In genomic region chr13:107665775-107666174, GRCm38 (mm10) we compare ENCODE assay signal across 30 mouse cellular contexts.
DNase-seq lines count a peak whose midpoint lies in the region; ATAC-seq and TF ChIP-seq lines count a peak whose summit lies in the region.
"Had no signal": no experiment of that assay in that cellular context is flagged by ENCODE, and none has a peak within 500 bp of the region (broad histone marks: within the 10 kb centered on the region; RNA-seq: fewer than 3 reads in every experiment).

No protein-coding gene starts in this region.

- TF ChIP-seq CTCF in intestine, postnatal 0 days (IDR thresholded peaks at IDR 0.05; ENCODE audit: low read depth): no peak

- no peak overlapping the region for H3K27ac ChIP-seq in intestine, embryonic 15.5 days
- H3K27ac ChIP-seq in intestine, postnatal 0 days (ENCODE audit: low read depth, low read length): no peak overlapping the region
- no peak overlapping the region for H3K27ac ChIP-seq in limb, embryonic 12.5 days
- H3K27ac ChIP-seq in limb, embryonic 10.5 days: no peak overlapping the region
- no peak overlapping the region for H3K27ac ChIP-seq in limb, embryonic 14.5 days (replicated peaks; ENCODE audit: low read depth, low read length)
- no peak overlapping the region for H3K27ac ChIP-seq in midbrain, embryonic 14.5 days (replicated peaks; ENCODE audit: low read depth, low read length)
- H3K27ac ChIP-seq: embryonic facial prominence, embryonic 13.5 days; embryonic facial prominence, embryonic 15.5 days; forebrain, embryonic 10.5 days; forebrain, embryonic 13.5 days; forebrain, embryonic 15.5 days had no signal

- no peak overlapping the region for H3K4me3 ChIP-seq in intestine, embryonic 15.5 days (replicated peaks)
- H3K4me3 ChIP-seq in intestine, postnatal 0 days (ENCODE audit: low read depth, low read length): no peak overlapping the region
- H3K4me3 ChIP-seq in limb, embryonic 12.5 days (replicated peaks): no peak overlapping the region
- no peak overlapping the region for H3K4me3 ChIP-seq in limb, embryonic 10.5 days
- no peak overlapping the region for H3K4me3 ChIP-seq in limb, embryonic 14.5 days (replicated peaks; ENCODE audit: low read length)
- H3K4me3 ChIP-seq in midbrain, embryonic 14.5 days (replicated peaks; ENCODE audit: low read depth, low read length): no peak overlapping the region
- H3K4me3 ChIP-seq: embryonic facial prominence, embryonic 13.5 days; embryonic facial prominence, embryonic 15.5 days; erythroblast, embryonic 14.5 days; forebrain, embryonic 10.5 days; forebrain, embryonic 13.5 days; forebrain, embryonic 15.5 days had no signal

- no peak overlapping the region for H3K9ac ChIP-seq in intestine, embryonic 15.5 days
- no peak overlapping the region for H3K9ac ChIP-seq in intestine, postnatal 0 days (ENCODE audit: low read depth, low read length)
- H3K9ac ChIP-seq in limb, embryonic 12.5 days (replicated peaks): no peak overlapping the region
- H3K9ac ChIP-seq in limb, embryonic 14.5 days (ENCODE audit: low read depth, low read length, severe bottlenecking): no peak overlapping the region
- no peak overlapping the region for H3K9ac ChIP-seq in midbrain, embryonic 14.5 days (replicated peaks; ENCODE audit: low read length)
- H3K9ac ChIP-seq: embryonic facial prominence, embryonic 13.5 days; embryonic facial prominence, embryonic 15.5 days; forebrain, embryonic 13.5 days; forebrain, embryonic 15.5 days had no signal

- no peaks in the 10 kb centered on the region for H3K27me3 ChIP-seq in intestine, embryonic 15.5 days (replicated peaks)
- no peaks in the 10 kb centered on the region for H3K27me3 ChIP-seq in intestine, postnatal 0 days (replicated peaks; ENCODE audit: control insufficient read depth, insufficient read depth, low read length)
- H3K27me3 ChIP-seq in limb, embryonic 12.5 days: peaks cover 53% of the 10 kb centered on the region
- H3K27me3 ChIP-seq in limb, embryonic 10.5 days (ENCODE audit: low read depth, poor library complexity, severe bottlenecking): peaks cover 53% of the 10 kb centered on the region
- H3K27me3 ChIP-seq in limb, embryonic 14.5 days (ENCODE audit: control insufficient read depth, insufficient read depth, low read length): peaks cover 21% of the 10 kb centered on the region
- H3K27me3 ChIP-seq in midbrain, embryonic 14.5 days (ENCODE audit: control insufficient read depth, insufficient read depth, low read length): no peaks in the 10 kb centered on the region
- H3K27me3 ChIP-seq: CH12.LX; forebrain, embryonic 13.5 days; forebrain, embryonic 15.5 days; Patski had no signal

- WGBS in intestine, embryonic 15.5 days: 52% methylated on average over 6 of the region's 6 CpGs
- 44% methylated on average over 6 of the region's 6 CpGs for WGBS in intestine, postnatal 0 days
- 50% methylated on average over 6 of the region's 6 CpGs for WGBS in limb, embryonic 12.5 days
- 81% methylated on average over 6 of the region's 6 CpGs for WGBS in limb, embryonic 10.5 days
- WGBS in large intestine, adult 2 months: 18% methylated on average over 6 of the region's 6 CpGs
- 21% methylated on average over 6 of the region's 6 CpGs for WGBS in limb, embryonic 14.5 days
- WGBS in midbrain, embryonic 14.5 days: 87% methylated on average over 6 of the region's 6 CpGs

- no peak overlapping the region for H3K4me2 ChIP-seq in intestine, embryonic 15.5 days (replicated peaks)
- no peak overlapping the region for H3K4me2 ChIP-seq in intestine, postnatal 0 days (replicated peaks; ENCODE audit: low read depth)
- H3K4me2 ChIP-seq in limb, embryonic 12.5 days: no peak overlapping the region
- H3K4me2 ChIP-seq in limb, embryonic 14.5 days (replicated peaks; ENCODE audit: low read depth, low read length, severe bottlenecking): no peak overlapping the region
- no peak overlapping the region for H3K4me2 ChIP-seq in midbrain, embryonic 14.5 days (ENCODE audit: low read length)
- H3K4me2 ChIP-seq: embryonic facial prominence, embryonic 13.5 days; embryonic facial prominence, embryonic 15.5 days; forebrain, embryonic 13.5 days; forebrain, embryonic 15.5 days had no signal

- no peak for DNase-seq in limb, embryonic 10.5 days (ENCODE audit: low spot score)
- peak; percentile 27 for DNase-seq in large intestine, adult 2 months (ENCODE audit: low read depth, low spot score)
- peak; percentile 83 for DNase-seq in limb, embryonic 14.5 days (ENCODE audit: low spot score)
- DNase-seq in right cerebral cortex, postnatal 14 days: no peak
- DNase-seq in midbrain, embryonic 14.5 days: no peak
- DNase-seq: adrenal gland, adult 8-10 months; adrenal gland, postnatal 14 days; adrenal gland, postnatal 36 days; B cell, adult 2 months; cerebellum, adult 11 months; cerebellum, adult 18-20 months; cerebellum, adult 8-10 months; cerebellum, adult 9-11 months; cerebellum, postnatal 14 days; cerebellum, postnatal 36 days; embryo, embryonic 11 days had no signal

- no peaks in the 10 kb centered on the region for H3K9me3 ChIP-seq in intestine, embryonic 15.5 days
- H3K9me3 ChIP-seq in intestine, postnatal 0 days (ENCODE audit: control insufficient read depth): no peaks in the 10 kb centered on the region
- no peaks in the 10 kb centered on the region for H3K9me3 ChIP-seq in limb, embryonic 12.5 days
- H3K9me3 ChIP-seq in limb, embryonic 10.5 days (replicated peaks): no peaks in the 10 kb centered on the region
- no peaks in the 10 kb centered on the region for H3K9me3 ChIP-seq in limb, embryonic 14.5 days (ENCODE audit: control insufficient read depth, low read length)
- no peaks in the 10 kb centered on the region for H3K9me3 ChIP-seq in midbrain, embryonic 14.5 days (ENCODE audit: control insufficient read depth, low read length)
- H3K9me3 ChIP-seq: embryonic facial prominence, embryonic 13.5 days; embryonic facial prominence, embryonic 15.5 days; forebrain, embryonic 10.5 days; forebrain, embryonic 13.5 days; forebrain, embryonic 15.5 days had no signal

- TF ChIP-seq POLR2A in limb, embryonic 14.5 days (IDR thresholded peaks at IDR 0.05; ENCODE audit: borderline replicate concordance, extremely low read depth, insufficient read depth, insufficient read length): no peak

- 0 out of 2 replicates have a peak, but pooled peaks cover 3% of the 10 kb centered on the region for H3K4me1 ChIP-seq in intestine, embryonic 15.5 days (replicated peaks)
- H3K4me1 ChIP-seq in intestine, postnatal 0 days (replicated peaks; ENCODE audit: control insufficient read depth, insufficient read depth, low read length): no peaks in the 10 kb centered on the region
- peaks cover 13% of the 10 kb centered on the region for H3K4me1 ChIP-seq in limb, embryonic 12.5 days (replicated peaks)
- peaks cover 14% of the 10 kb centered on the region for H3K4me1 ChIP-seq in limb, embryonic 10.5 days
- H3K4me1 ChIP-seq in limb, embryonic 14.5 days (ENCODE audit: control insufficient read depth, insufficient read depth, low read length): peaks cover 10% of the 10 kb centered on the region
- peaks cover 14% of the 10 kb centered on the region for H3K4me1 ChIP-seq in midbrain, embryonic 14.5 days (ENCODE audit: control insufficient read depth, insufficient read depth, low read length)
- H3K4me1 ChIP-seq: embryonic facial prominence, embryonic 13.5 days had no signal

- peak; percentile 59; the same call in 1 of the 2 replicates for ATAC-seq in intestine, embryonic 15.5 days
- no peak for ATAC-seq in intestine, postnatal 0 days
- ATAC-seq in limb, embryonic 12.5 days (ENCODE audit: insufficient number of reproducible peaks, insufficient read depth, low FRiP score, low TSS enrichment, low read depth): 0 out of 2 replicates have a peak, but pooled peaks have one; percentile 14
- peak; percentile 77 for ATAC-seq in limb, embryonic 14.5 days (ENCODE audit: low FRiP score, low read depth)
- no peak for ATAC-seq in midbrain, embryonic 14.5 days (ENCODE audit: low FRiP score, low TSS enrichment)
- ATAC-seq: activated CD4-positive, CD25-positive, alpha-beta regulatory T cell, adult 4 months; CD4-positive, CD25-positive, alpha-beta regulatory T cell, adult 4 months; forebrain, embryonic 13.5 days; forebrain, embryonic 15.5 days; Patski had no signal

- no peaks in the 10 kb centered on the region for H3K36me3 ChIP-seq in intestine, embryonic 15.5 days
- H3K36me3 ChIP-seq in intestine, postnatal 0 days (ENCODE audit: control insufficient read depth, insufficient read depth): no peaks in the 10 kb centered on the region
- no peaks in the 10 kb centered on the region for H3K36me3 ChIP-seq in limb, embryonic 12.5 days
- H3K36me3 ChIP-seq in limb, embryonic 10.5 days: no peaks in the 10 kb centered on the region
- H3K36me3 ChIP-seq in limb, embryonic 14.5 days (ENCODE audit: control insufficient read depth, insufficient read depth, low read length): no peaks in the 10 kb centered on the region
- H3K36me3 ChIP-seq in midbrain, embryonic 14.5 days (ENCODE audit: control insufficient read depth, insufficient read depth, low read length): no peaks in the 10 kb centered on the region
- H3K36me3 ChIP-seq: embryonic facial prominence, embryonic 13.5 days; embryonic facial prominence, embryonic 15.5 days; forebrain, embryonic 10.5 days; forebrain, embryonic 15.5 days; G1E had no signal

Comparison
In these comparisons a context has a peak if more than half of its experiments do, and no peak if none do; other contexts are left out.
1. ATAC-seq: peak in intestine, embryonic 15.5 days (single experiment), limb, embryonic 12.5 days (single experiment) and limb, embryonic 14.5 days (single experiment); none in intestine, postnatal 0 days (single experiment) and midbrain, embryonic 14.5 days (single experiment).
2. DNase-seq: peak in large intestine, adult 2 months (single experiment) and limb, embryonic 14.5 days (single experiment); none in limb, embryonic 10.5 days (single experiment), right cerebral cortex, postnatal 14 days (single experiment) and midbrain, embryonic 14.5 days (single experiment).